Mouse (Mus musculus) heart, postnatal 0 days (tissue): ENCODE results near the gene Sugp1. TPM values are rescaled to one million over a fixed set of nuclear protein-coding genes. Genes with fewer than 3 reads are reported as not detected.
A peak's percentile ranks its signal among the peaks of the same experiment; 100 is the strongest.

Source experiments
- ATAC-seq: fragments of 200-750 bp; cut with Nextera tagmentation; 2 replicates; pipeline ENCODE4 v1.8.0; 2017; ENCODE audit warnings: low read depth, moderate number of reproducible peaks, moderate library complexity; ENCODE audit not compliant: insufficient read depth
- DNase-seq: peaks from one replicate; pipeline ENCODE4 v3.0.0-alpha.2; 2016; ENCODE audit warnings: low spot score
- H3K27ac ChIP-seq: fragments of 300-500 bp; sonication (generic); 2 replicates; pipeline ENCODE4 v1.5.1; 2014; ENCODE audit warnings: low read depth, mild to moderate bottlenecking
- H3K27me3 ChIP-seq: fragments of 300-500 bp; sonication (generic); 2 replicates; pipeline ENCODE4 v1.6.1; 2014; ENCODE audit warnings: low read length, mixed read lengths; ENCODE audit not compliant: control insufficient read depth, insufficient read depth
- H3K36me3 ChIP-seq: fragments of 300-500 bp; sonication (generic); replicated peaks from 2 replicates; pipeline ENCODE4 v1.6.1; 2014; ENCODE audit warnings: low read length, mixed read lengths; ENCODE audit not compliant: control insufficient read depth, insufficient read depth
- H3K4me1 ChIP-seq: fragments of 300-500 bp; sonication (generic); 2 replicates; pipeline ENCODE4 v1.6.1; 2014; ENCODE audit warnings: antibody characterized with exemption; ENCODE audit not compliant: control insufficient read depth, insufficient read depth
- H3K4me2 ChIP-seq: fragments of 300-500 bp; sonication (generic); 2 replicates; pipeline ENCODE4 v1.6.1; 2014; ENCODE audit warnings: low read depth, mild to moderate bottlenecking, low read length, moderate library complexity
- H3K4me3 ChIP-seq: fragments of 300-500 bp; sonication (generic); 2 replicates; pipeline ENCODE4 v1.5.1; 2014; ENCODE audit warnings: low read depth, low read length
- H3K9ac ChIP-seq: fragments of 300-500 bp; sonication (generic); replicated peaks from 2 replicates; pipeline ENCODE4 v1.6.1; 2014; ENCODE audit warnings: low read depth, low read length, mixed read lengths
- H3K9me3 ChIP-seq: fragments of 300-500 bp; sonication (generic); replicated peaks from 2 replicates; pipeline ENCODE4 v1.6.1; 2016; ENCODE audit warnings: low read length; ENCODE audit not compliant: control insufficient read depth
- CTCF ChIP-seq: IDR thresholded peaks from 2 replicates; pipeline ENCODE4 v1.5.1; 2016; ENCODE audit warnings: antibody characterized with exemption, control low read depth, low read depth
- EP300 ChIP-seq: IDR thresholded peaks from 2 replicates; pipeline ENCODE4 v1.6.1; 2016; ENCODE audit warnings: antibody characterized with exemption, low read depth
- WGBS: fragments of 180-500 bp; shearing (Covaris S2); extraction: QIAGEN DNeasy Blood & Tissue Kit; methylation state at CpG from one replicate; pipeline ENCODE4 v1.1.7; 2014; 5-methylcytosine and 5-hydroxymethylcytosine counted together
- polyA plus RNA-seq: library from polyadenylated mRNA; unstranded; fragments of >200 nt; fragmentation: Nextera tagmentation; extraction: Ambion mirVana; gene quantifications from 2 replicates; pipeline ENCODE4 v1.2.1, GENCODE M21; 2015
- total RNA-seq: library from RNA; depleted of rRNA; stranded (reverse); fragments of >200 nt; gene quantifications from 2 replicates; pipeline ENCODE4 v1.2.3, GENCODE M21; 2014; ENCODE audit warnings: low replicate concordance

Gene Sugp1
- total and polyA plus RNA-seq, 2 experiments from 2014 or later = 11.5 to 22.6 TPM

GRCm38 (mm10) chr8:70100241-70100640 is 57.6 kb downstream of the Sugp1 start:
- Histone ChIP-seq H3K4me1 (no peaks in the 10 kb centered on the region), H3K4me3 (no peak overlapping the region), H3K27ac (no peak overlapping the region), H3K27me3 (peaks cover 7% of the 10 kb centered on the region; the same call in 1 of the 2 replicates), H3K4me2 (no peak overlapping the region), H3K9me3 (0 out of 2 replicates have a peak, but pooled peaks cover 3% of the 10 kb centered on the region), H3K9ac (no peak overlapping the region), H3K36me3 (no peaks in the 10 kb centered on the region)
- ATAC-seq = no peak
- TF ChIP-seq EP300 = no peak
- TF ChIP-seq CTCF = no peak
- no peak for DNase-seq
- 81% methylated on average over 8 of the region's 8 CpGs for WGBS

GRCm38 (mm10) chr8:70104506-70104905 is 61.9 kb downstream of the Sugp1 start:
- peak; percentile 76 for ATAC-seq
- Histone ChIP-seq H3K4me2 (no peak overlapping the region), H3K27ac (no peak overlapping the region), H3K27me3 (0 out of 2 replicates have a peak, but pooled peaks cover 9% of the 10 kb centered on the region), H3K9me3 (no peaks in the 10 kb centered on the region), H3K4me3 (no peak overlapping the region), H3K4me1 (no peaks in the 10 kb centered on the region), H3K9ac (no peak overlapping the region), H3K36me3 (no peaks in the 10 kb centered on the region)
- peak; percentile 72 for TF ChIP-seq CTCF
- no peak for TF ChIP-seq EP300
- no peak for DNase-seq
- WGBS = 9% methylated on average over 6 of the region's 6 CpGs

GRCm38 (mm10) chr8:70104922-70105321 is 62.3 kb downstream of the Sugp1 start:
- Histone ChIP-seq H3K36me3 (no peaks in the 10 kb centered on the region), H3K9me3 (no peaks in the 10 kb centered on the region), H3K4me3 (no peak overlapping the region), H3K9ac (no peak overlapping the region), H3K4me2 (no peak overlapping the region), H3K27me3 (peaks cover 12% of the 10 kb centered on the region; the same call in 1 of the 2 replicates), H3K4me1 (no peaks in the 10 kb centered on the region), H3K27ac (no peak overlapping the region)
- no peak for TF ChIP-seq EP300
- TF ChIP-seq CTCF = no peak
- ATAC-seq (no peak), DNase-seq (no peak)
- WGBS = 65% methylated on average over 7 of the region's 7 CpGs

GRCm38 (mm10) chr8:70110451-70110850 is 67.8 kb downstream of the Sugp1 start:
- H3K27me3 ChIP-seq = peaks cover 64% of the 10 kb centered on the region
- H3K9me3 ChIP-seq = no peaks in the 10 kb centered on the region
- no peak overlapping the region for H3K27ac ChIP-seq
- no peaks in the 10 kb centered on the region for H3K4me1 ChIP-seq
- H3K9ac ChIP-seq = no peak overlapping the region
- H3K36me3 ChIP-seq = no peaks in the 10 kb centered on the region
- no peak for DNase-seq
- H3K4me2 ChIP-seq = no peak overlapping the region
- no peak for TF ChIP-seq EP300
- TF ChIP-seq CTCF = no peak
- whole genome bisulfite sequencing = 77% methylated on average over 2 of the region's 2 CpGs
- ATAC-seq = no peak
- H3K4me3 ChIP-seq = no peak overlapping the region

- Histone ChIP-seq H3K4me2 (no peak overlapping the region), H3K27me3 (peaks cover 69% of the 10 kb centered on the region), H3K4me3 (no peak overlapping the region), H3K4me1 (no peaks in the 10 kb centered on the region), H3K9me3 (no peaks in the 10 kb centered on the region), H3K9ac (no peak overlapping the region), H3K27ac (no peak overlapping the region), H3K36me3 (no peaks in the 10 kb centered on the region)
- 46% methylated on average over 23 of the region's 23 CpGs for WGBS
- DNase-seq (no peak), ATAC-seq (no peak)
- TF ChIP-seq EP300 (no peak), CTCF (no peak)
Observed at GRCm38 (mm10) chr8:70111192-70111795, 68.7 kb downstream of the Sugp1 start.

GRCm38 (mm10) chr8:70112401-70113016 is 69.9 kb downstream of the Sugp1 start:
- peaks cover 81% of the 10 kb centered on the region for H3K27me3 ChIP-seq
- no peak for ATAC-seq
- no peak overlapping the region for H3K4me2 ChIP-seq
- no peaks in the 10 kb centered on the region for H3K36me3 ChIP-seq
- DNase-seq = no peak
- no peak overlapping the region for H3K9ac ChIP-seq
- H3K4me1 ChIP-seq = no peaks in the 10 kb centered on the region
- H3K27ac ChIP-seq = no peak overlapping the region
- 7% methylated on average over 43 of the region's 43 CpGs for WGBS
- H3K4me3 ChIP-seq = no peak overlapping the region
- TF ChIP-seq CTCF (no peak), EP300 (no peak)
- no peaks in the 10 kb centered on the region for H3K9me3 ChIP-seq
